In genomic region chr4:107660649-107661048, GRCm38 (mm10) we compare ENCODE assay signal across 31 mouse cellular contexts. TPM values are rescaled to one million over a fixed set of nuclear protein-coding genes. Genes with fewer than 3 reads are reported as not detected.
A peak's percentile ranks its signal among the peaks of the same experiment; 100 is the strongest.
DNase-seq lines count a peak whose midpoint lies in the region; ATAC-seq and TF ChIP-seq lines count a peak whose summit lies in the region.
"Had no signal": no experiment of that assay in that cellular context is flagged by ENCODE, and none has a peak within 500 bp of the region (broad histone marks: within the 10 kb centered on the region; RNA-seq: fewer than 3 reads in every experiment).

No protein-coding gene starts in this region.

- whole genome bisulfite sequencing in hindbrain, embryonic 15.5 days, result 59% methylated on average over 11 of the region's 11 CpGs
- 88% methylated on average over 11 of the region's 11 CpGs for WGBS in hindbrain, embryonic 12.5 days
- WGBS in cerebellum, adult 2 months, result 21% methylated on average over 11 of the region's 11 CpGs
- 71% methylated on average over 11 of the region's 11 CpGs for WGBS in forebrain, embryonic 14.5 days

- peak; percentile 45; the same call in 1 of the 2 replicates for ATAC-seq in hindbrain, embryonic 15.5 days (ENCODE audit: low FRiP score, low read depth)
- ATAC-seq in hindbrain, embryonic 12.5 days (ENCODE audit: low FRiP score), result no peak
- ATAC-seq in forebrain, embryonic 14.5 days, result no peak
- ATAC-seq: CD4-positive, CD25-positive, alpha-beta regulatory T cell, adult 4 months; intestine, embryonic 16.5 days; midbrain, embryonic 15.5 days had no signal

- TF ChIP-seq POLR2A in brain, embryonic 14.5 days (IDR thresholded peaks at IDR 0.05; ENCODE audit: borderline replicate concordance, extremely low read depth, insufficient read depth, insufficient read length, poor library complexity, severe bottlenecking), result no peak
- no peak for TF ChIP-seq POLR2A in cerebellum, adult 2 months (IDR thresholded peaks at IDR 0.05; ENCODE audit: borderline replicate concordance, insufficient read depth, low read length)

- no peak for TF ChIP-seq CTCF in brain, embryonic 14.5 days (IDR thresholded peaks at IDR 0.05; ENCODE audit: borderline replicate concordance, extremely low read depth, insufficient read depth, insufficient read length)
- no peak for TF ChIP-seq CTCF in cerebellum, adult 2 months (IDR thresholded peaks at IDR 0.05; ENCODE audit: borderline replicate concordance, insufficient read depth, low read depth, low read length)

- no peaks in the 10 kb centered on the region for H3K36me3 ChIP-seq in hindbrain, embryonic 15.5 days
- H3K36me3 ChIP-seq in hindbrain, embryonic 12.5 days, result no peaks in the 10 kb centered on the region
- H3K36me3 ChIP-seq in forebrain, embryonic 14.5 days (ENCODE audit: control insufficient read depth, insufficient read depth, low read length), result no peaks in the 10 kb centered on the region
- H3K36me3 ChIP-seq: embryonic facial prominence, embryonic 10.5 days; kidney, embryonic 15.5 days; midbrain, embryonic 15.5 days; neural tube, embryonic 13.5 days had no signal

- H3K4me2 ChIP-seq in hindbrain, embryonic 15.5 days, result no peak overlapping the region
- no peak overlapping the region for H3K4me2 ChIP-seq in hindbrain, embryonic 12.5 days (replicated peaks)
- no peak overlapping the region for H3K4me2 ChIP-seq in forebrain, embryonic 14.5 days (ENCODE audit: low read length)
- H3K4me2 ChIP-seq: kidney, embryonic 15.5 days; midbrain, embryonic 15.5 days; neural tube, embryonic 13.5 days had no signal

- no peaks in the 10 kb centered on the region for H3K9me3 ChIP-seq in hindbrain, embryonic 15.5 days
- no peaks in the 10 kb centered on the region for H3K9me3 ChIP-seq in hindbrain, embryonic 12.5 days (replicated peaks)
- no peaks in the 10 kb centered on the region for H3K9me3 ChIP-seq in forebrain, embryonic 14.5 days (replicated peaks; ENCODE audit: control insufficient read depth, low read length)
- H3K9me3 ChIP-seq: embryonic facial prominence, embryonic 10.5 days; kidney, embryonic 15.5 days; midbrain, embryonic 15.5 days; neural tube, embryonic 13.5 days had no signal

- H3K27ac ChIP-seq in hindbrain, embryonic 15.5 days (replicated peaks), result no peak overlapping the region
- no peak overlapping the region for H3K27ac ChIP-seq in hindbrain, embryonic 12.5 days
- no peak overlapping the region for H3K27ac ChIP-seq in cerebellum, adult 2 months (ENCODE audit: insufficient read depth, low read length)
- no peak overlapping the region for H3K27ac ChIP-seq in forebrain, embryonic 14.5 days (ENCODE audit: low read depth, low read length)
- H3K27ac ChIP-seq: embryonic facial prominence, embryonic 10.5 days; kidney, embryonic 15.5 days; midbrain, embryonic 15.5 days; neural tube, embryonic 13.5 days had no signal

- H3K27me3 ChIP-seq in hindbrain, embryonic 15.5 days, result no peaks in the 10 kb centered on the region
- H3K27me3 ChIP-seq in hindbrain, embryonic 12.5 days, result no peaks in the 10 kb centered on the region
- H3K27me3 ChIP-seq in cerebellum, adult 2 months (ENCODE audit: control insufficient read depth, insufficient read depth, low read length), result no peaks in the 10 kb centered on the region
- no peaks in the 10 kb centered on the region for H3K27me3 ChIP-seq in forebrain, embryonic 14.5 days (replicated peaks; ENCODE audit: control insufficient read depth, insufficient read depth, low read length)
- H3K27me3 ChIP-seq: kidney, embryonic 15.5 days; midbrain, embryonic 15.5 days; neural tube, embryonic 13.5 days had no signal

- no peak overlapping the region for H3K4me3 ChIP-seq in hindbrain, embryonic 15.5 days
- no peak overlapping the region for H3K4me3 ChIP-seq in hindbrain, embryonic 12.5 days
- no peak overlapping the region for H3K4me3 ChIP-seq in cerebellum, adult 2 months (replicated peaks; ENCODE audit: insufficient read depth, low read depth, low read length)
- H3K4me3 ChIP-seq in forebrain, embryonic 14.5 days (ENCODE audit: low read depth, low read length), result no peak overlapping the region
- H3K4me3 ChIP-seq: embryonic facial prominence, embryonic 10.5 days; kidney, embryonic 15.5 days; midbrain, embryonic 15.5 days; myocyte; neural tube, embryonic 13.5 days had no signal

- no peak overlapping the region for H3K9ac ChIP-seq in hindbrain, embryonic 15.5 days
- no peak overlapping the region for H3K9ac ChIP-seq in hindbrain, embryonic 12.5 days
- no peak overlapping the region for H3K9ac ChIP-seq in forebrain, embryonic 14.5 days (ENCODE audit: low read length)
- H3K9ac ChIP-seq: kidney, embryonic 15.5 days; midbrain, embryonic 15.5 days; neural tube, embryonic 13.5 days had no signal

- peak; percentile 49 for DNase-seq in brain, embryonic 14.5 days (ENCODE audit: low read depth)
- peak; percentile 54 to 67 for DNase-seq in cerebellum, adult 2 months
- peak; percentile 60 to 72 for DNase-seq in cerebellum, postnatal 25 days
- no peak for DNase-seq in layer of hippocampus, postnatal 25 days (ENCODE audit: extremely low spot score in 1 of 2, low spot score in 1 of 2)
- no peak for DNase-seq in spleen, postnatal 14 days (ENCODE audit: low spot score in 2 of 2)
- no peak for DNase-seq in forebrain, embryonic 14.5 days (ENCODE audit: low spot score)
- DNase-seq: adrenal gland, postnatal 25 days; gastrocnemius, postnatal 36 days; heart, postnatal 36 days; kidney, postnatal 36 days; lung, postnatal 4 days; thymus, adult 18-20 months; thymus, postnatal 36 days had no signal

- H3K4me1 ChIP-seq in hindbrain, embryonic 15.5 days (replicated peaks), result no peaks in the 10 kb centered on the region
- no peaks in the 10 kb centered on the region; the same call in 1 of the 2 replicates for H3K4me1 ChIP-seq in hindbrain, embryonic 12.5 days
- peaks cover 6% of the 10 kb centered on the region for H3K4me1 ChIP-seq in cerebellum, adult 2 months (ENCODE audit: control insufficient read depth, insufficient read depth, low read length)
- no peaks in the 10 kb centered on the region for H3K4me1 ChIP-seq in forebrain, embryonic 14.5 days (ENCODE audit: control insufficient read depth, insufficient read depth, low read length)
- H3K4me1 ChIP-seq: kidney, embryonic 15.5 days; midbrain, embryonic 15.5 days had no signal

RNA-seq across cellular contexts. Expression of gene Dmrtb1, which starts 23.4 kb away (rescaled TPM):
- polyA plus RNA-seq in hindbrain, embryonic 15.5 days (2015; fragmentation: Nextera tagmentation; extraction: Ambion mirVana), result 12.4 and 15.8 TPM in 2 replicates
- polyA plus RNA-seq in hindbrain, embryonic 12.5 days (2016; fragmentation: Nextera tagmentation; extraction: Ambion mirVana), result 29.8 and 32.0 TPM in 2 replicates
- polyA plus RNA-seq in brain, embryonic 14.5 days (2012; rRNA removed), result 61.0 and 82.4 TPM in 2 replicates
- polyA plus RNA-seq in cerebellum, adult 2 months (2012; rRNA removed), result 0.47 and 0.51 TPM in 2 replicates
- under 1 TPM; 0.28 to 0.62 TPM for total RNA-seq in layer of hippocampus, postnatal 25 days (2021)
- polyA plus RNA-seq in forebrain, embryonic 14.5 days (2014; fragmentation: Nextera tagmentation; extraction: Ambion mirVana), result 24.3 and 30.6 TPM in 2 replicates
- total RNA-seq: adrenal gland, postnatal 25 days; common myeloid progenitor, adult 5-6 weeks; gastrocnemius, adult 18-20 months; gastrocnemius, postnatal 36 days; heart, adult 8-10 months; heart, postnatal 36 days; liver, adult 2 months; megakaryocyte-erythroid progenitor cell, adult 5-6 weeks had no signal
- polyA plus RNA-seq: CD4-positive, CD25-positive, alpha-beta regulatory T cell, adult 4 months; heart, embryonic 14.5 days; intestine, embryonic 16.5 days; kidney, embryonic 15.5 days; liver, adult 2 months; liver, embryonic 16.5 days; lung, embryonic 16.5 days; myocyte; stomach, embryonic 16.5 days had no signal

Comparison
In these comparisons a context has a peak if more than half of its experiments do, and no peak if none do; other contexts are left out.
1. DNase-seq: peak in brain, embryonic 14.5 days (single experiment), cerebellum, adult 2 months (2 of 2) and cerebellum, postnatal 25 days (2 of 2); none in layer of hippocampus, postnatal 25 days (0 of 2), spleen, postnatal 14 days (0 of 2) and forebrain, embryonic 14.5 days (single experiment).